Mouse (Mus musculus) C2C12 (cell line): ENCODE measurements around the gene Atp5g1. TPM values are rescaled to one million over a fixed set of nuclear protein-coding genes. Genes with fewer than 3 reads are reported as not detected.

Experiments
- H3K27me3 ChIP-seq: one replicate; pipeline ENCODE4 v1.6.1; 2011; ENCODE audit not compliant: control insufficient read depth, insufficient read depth, insufficient read length
- H3K36me3 ChIP-seq: one replicate; pipeline ENCODE4 v1.6.1; 2011; ENCODE audit not compliant: control insufficient read depth, insufficient read depth
- H3K4me3 ChIP-seq: one replicate; pipeline ENCODE4 v1.5.1; 2011; ENCODE audit warnings: mild to moderate bottlenecking, control low read depth; ENCODE audit not compliant: poor library complexity, insufficient read depth, severe bottlenecking
- H3K79me2 ChIP-seq: one replicate; pipeline ENCODE4 v1.6.1; 2011; ENCODE audit not compliant: control insufficient read depth, insufficient read depth
- H3K79me3 ChIP-seq: one replicate; pipeline ENCODE4 v1.6.1; 2011; ENCODE audit warnings: low read depth, control low read depth
- H3ac ChIP-seq: one replicate; pipeline ENCODE3; 2011; ENCODE audit warnings: low read depth; ENCODE audit not compliant: control insufficient read depth, insufficient read length
- CEBPB ChIP-seq: IDR thresholded peaks from one replicate; pipeline ENCODE4 v1.6.1; 2011; ENCODE audit warnings: low read depth, mild to moderate bottlenecking, control low read depth, moderate library complexity
- CTCF ChIP-seq: IDR thresholded peaks from one replicate; pipeline ENCODE4 v1.5.1; 2011; ENCODE audit not compliant: control insufficient read depth, insufficient read depth, insufficient read length
- FOSL1 ChIP-seq: IDR thresholded peaks from one replicate; pipeline ENCODE4 v1.8.0; 2011; ENCODE audit warnings: mild to moderate bottlenecking, low read length; ENCODE audit not compliant: poor library complexity, insufficient read depth, severe bottlenecking
- MAX ChIP-seq: IDR thresholded peaks from one replicate; pipeline ENCODE4 v1.6.1; 2011; ENCODE audit warnings: mild to moderate bottlenecking, control low read depth
- MYOD1 ChIP-seq: IDR thresholded peaks from one replicate; pipeline ENCODE4 v1.6.1; 2011; ENCODE audit warnings: low read depth; ENCODE audit not compliant: control insufficient read depth, insufficient read length
- MYOG ChIP-seq: IDR thresholded peaks from one replicate; pipeline ENCODE4 v1.6.1; 2011; ENCODE audit not compliant: control insufficient read depth, insufficient read length; ENCODE audit errors: extremely low read depth
- USF1 ChIP-seq: IDR thresholded peaks from one replicate; pipeline ENCODE4 v1.6.1; 2011; ENCODE audit warnings: low read depth, mild to moderate bottlenecking, control low read depth, moderate library complexity
- polyA plus RNA-seq: library from polyadenylated mRNA; unstranded; fragments of >200 nt; fragmentation: generic; extraction: Trizol; gene quantifications from one replicate; pipeline ENCODE4 v1.2.1, GENCODE M21; 2012; ENCODE audit warnings: missing spikeins

Gene Atp5g1
- polyA plus RNA-seq, 1 experiment, result 857 TPM

- Histone ChIP-seq H3K79me2 (no peaks in the 10 kb centered on the region), H3K36me3 (no peaks in the 10 kb centered on the region), H3K4me3 (no peak overlapping the region), H3K27me3 (no peaks in the 10 kb centered on the region), H3ac (no peak overlapping the region), H3K79me3 (no peaks in the 10 kb centered on the region)
- TF ChIP-seq MAX (no peak), USF1 (no peak), FOSL1 (no peak), CEBPB (no peak), MYOD1 (no peak), MYOG (no peak), CTCF (peak; percentile 8)
These were observed 15.6 kb upstream of the Atp5g1 start for GRCm38 (mm10) chr11:96091073-96091472.

DNA sequence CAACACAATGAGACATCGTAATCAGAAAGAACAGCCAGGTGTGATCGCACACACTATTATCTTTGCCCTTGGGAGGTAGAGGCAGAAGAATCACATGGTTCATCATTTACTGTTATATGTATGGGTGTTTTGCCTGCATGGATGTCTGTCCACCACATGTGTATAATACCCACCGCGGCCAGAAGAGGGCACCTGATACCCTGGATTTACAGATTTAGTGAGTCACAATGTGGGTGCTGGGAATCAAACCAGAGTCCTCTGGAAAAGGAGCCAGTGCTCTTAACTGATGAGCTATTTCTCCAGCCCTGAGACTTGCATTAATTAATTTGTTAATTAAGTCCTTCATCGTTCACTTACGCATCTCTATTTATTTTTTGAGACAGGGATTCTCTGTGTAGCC lies 12.5 kb upstream of the Atp5g1 start:
- Histone ChIP-seq H3K79me3 (no peaks in the 10 kb centered on the region), H3K36me3 (no peaks in the 10 kb centered on the region), H3K79me2 (no peaks in the 10 kb centered on the region), H3K27me3 (no peaks in the 10 kb centered on the region), H3K4me3 (no peak overlapping the region), H3ac (no peak overlapping the region)
- TF ChIP-seq USF1, result no peak
- TF ChIP-seq FOSL1, result no peak
- TF ChIP-seq CEBPB, result no peak
- TF ChIP-seq CTCF, result no peak
- TF ChIP-seq MAX, result no peak
- TF ChIP-seq MYOD1, result no peak
- no peak for TF ChIP-seq MYOG

- H3ac ChIP-seq, result no peak overlapping the region
- H3K36me3 ChIP-seq, result no peaks in the 10 kb centered on the region
- no peaks in the 10 kb centered on the region for H3K27me3 ChIP-seq
- H3K4me3 ChIP-seq, result no peak overlapping the region
- no peaks in the 10 kb centered on the region for H3K79me3 ChIP-seq
- H3K79me2 ChIP-seq, result no peaks in the 10 kb centered on the region
- TF ChIP-seq CEBPB (no peak), MYOG (no peak), USF1 (no peak), FOSL1 (no peak), MYOD1 (no peak), MAX (no peak), CTCF (no peak)
These were observed 7.2 kb upstream of the Atp5g1 start for GRCm38 (mm10) chr11:96082682-96083081.

DNA sequence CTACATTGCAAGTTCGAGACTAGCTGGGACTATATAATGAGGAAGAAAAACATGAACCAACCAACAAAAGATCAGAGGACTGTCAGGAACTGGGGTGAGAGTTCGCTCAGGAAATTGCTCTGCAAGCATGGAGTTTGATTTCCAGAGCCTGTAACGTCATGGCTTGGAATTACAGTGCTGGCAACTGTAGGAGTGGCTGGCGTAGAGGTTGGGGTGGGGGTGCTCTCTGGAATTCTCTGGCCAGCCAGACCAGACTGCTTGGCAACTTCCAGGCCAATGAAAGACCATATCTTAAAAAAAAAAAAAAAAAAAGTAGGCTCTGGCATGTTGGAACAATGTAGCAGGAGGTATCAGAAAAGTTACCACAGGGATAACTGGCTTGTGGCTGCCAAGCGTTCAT lies 5.3 kb upstream of the Atp5g1 start:
- Histone ChIP-seq H3K79me2 (no peaks in the 10 kb centered on the region), H3K79me3 (no peaks in the 10 kb centered on the region), H3K4me3 (no peak overlapping the region), H3K27me3 (no peaks in the 10 kb centered on the region), H3ac (no peak overlapping the region), H3K36me3 (no peaks in the 10 kb centered on the region)
- TF ChIP-seq USF1 (no peak), CEBPB (no peak), MYOG (no peak), FOSL1 (no peak), MAX (no peak), MYOD1 (no peak), CTCF (no peak)

DNA sequence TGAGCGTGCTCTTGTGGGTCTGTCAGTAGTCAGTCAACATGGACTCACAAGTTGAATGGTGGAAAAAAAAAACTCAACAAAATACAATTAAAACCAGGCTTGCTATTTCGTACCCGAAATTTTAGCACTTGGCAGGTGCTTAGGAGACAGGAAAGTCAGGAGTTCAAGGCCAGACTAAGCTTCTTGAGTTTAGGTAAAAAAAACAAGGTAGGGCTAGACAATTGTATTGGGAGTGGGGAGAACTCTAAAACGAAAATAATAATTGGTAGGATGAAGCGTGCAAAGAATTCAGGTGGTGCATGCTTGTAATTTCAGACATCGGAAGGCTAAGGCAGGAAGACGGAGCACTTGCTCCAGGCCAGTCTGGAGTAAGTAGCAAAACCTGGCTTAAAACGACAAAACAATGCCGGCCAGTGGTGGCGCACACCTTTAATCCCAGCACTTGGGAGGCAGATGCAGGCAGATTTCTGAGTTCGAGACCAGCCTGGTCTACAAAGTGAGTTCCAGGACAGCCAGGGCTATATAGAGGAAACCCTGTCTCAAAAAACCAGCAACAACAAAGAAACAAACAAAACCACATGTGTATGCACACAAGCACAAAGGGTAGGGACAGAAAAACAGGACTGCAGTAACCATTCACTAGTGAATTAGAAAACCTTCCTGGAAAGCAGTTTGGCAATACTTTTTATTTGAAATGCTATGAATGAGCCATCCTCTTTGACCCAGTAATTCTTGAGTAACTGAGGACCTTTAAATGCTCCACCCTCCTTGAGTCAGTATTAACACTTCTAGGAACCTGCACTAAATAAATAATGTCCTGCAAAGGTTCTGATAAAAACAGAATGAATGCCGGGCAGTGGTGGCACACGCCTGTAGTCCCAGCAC lies 993 bp upstream of the Atp5g1 start:
- TF ChIP-seq MYOG (no peak), CEBPB (no peak), MYOD1 (no peak), MAX (no peak), USF1 (no peak), CTCF (no peak), FOSL1 (no peak)
- peak overlapping the region; percentile 32 for H3K4me3 ChIP-seq
- H3K79me2 ChIP-seq, result peaks cover 31% of the 10 kb centered on the region
- H3K36me3 ChIP-seq, result peaks cover 15% of the 10 kb centered on the region
- peaks cover 16% of the 10 kb centered on the region for H3K79me3 ChIP-seq
- H3K27me3 ChIP-seq, result no peaks in the 10 kb centered on the region
- H3ac ChIP-seq, result peak overlapping the region; percentile 45

- H3ac ChIP-seq, result peak overlapping the region; percentile 90
- no peaks in the 10 kb centered on the region for H3K27me3 ChIP-seq
- TF ChIP-seq USF1 (no peak), MYOD1 (no peak), FOSL1 (no peak), CEBPB (no peak), CTCF (no peak), MAX (no peak), MYOG (no peak)
- H3K36me3 ChIP-seq, result peaks cover 23% of the 10 kb centered on the region
- H3K4me3 ChIP-seq, result peak overlapping the region; percentile 87
- peaks cover 31% of the 10 kb centered on the region for H3K79me2 ChIP-seq
- H3K79me3 ChIP-seq, result peaks cover 16% of the 10 kb centered on the region
These were observed 327 bp downstream of the Atp5g1 start for GRCm38 (mm10) chr11:96075177-96075508.
